Mouse (Mus musculus): Measurements from ENCODE around the gene Ncaph2. TPM values are rescaled to one million over a fixed set of nuclear protein-coding genes. Genes with fewer than 3 reads are reported as not detected.

Ncaph2 gene
- polyA plus RNA-seq, 1 experiment from 2014 or later = 151 TPM

- Histone ChIP-seq H3K27me3 (no peaks in the 10 kb centered on the region), H3K4me1 (no peaks in the 10 kb centered on the region), H3K9ac (no peak overlapping the region), H3K9me3 (replicated peaks) (no peaks in the 10 kb centered on the region), H3K4me2 (replicated peaks) (no peak overlapping the region), H3K4me3 (no peak overlapping the region), H3K27ac (no peak overlapping the region), H3K36me3 (no peaks in the 10 kb centered on the region)
- no peak for ATAC-seq (ENCODE audit: low FRiP score)
- 81% methylated on average over 2 of the region's 2 CpGs for WGBS
Measured at GRCm38 (mm10) chr15:89398146-89398545, 42.6 kb downstream of the Ncaph2 start.

GRCm38 (mm10) chr15:89399716-89400115, 44.2 kb downstream of the Ncaph2 start:
- Histone ChIP-seq H3K9me3 (replicated peaks) (no peaks in the 10 kb centered on the region), H3K4me2 (replicated peaks) (no peak overlapping the region), H3K4me1 (no peaks in the 10 kb centered on the region), H3K9ac (no peak overlapping the region), H3K27me3 (no peaks in the 10 kb centered on the region), H3K36me3 (no peaks in the 10 kb centered on the region), H3K27ac (no peak overlapping the region), H3K4me3 (no peak overlapping the region)
- WGBS = 70% methylated on average over 1 of the region's 1 CpGs
- ATAC-seq (ENCODE audit: low FRiP score) = no peak

- Histone ChIP-seq H3K27me3 (no peaks in the 10 kb centered on the region), H3K9me3 (replicated peaks) (no peaks in the 10 kb centered on the region), H3K4me1 (no peaks in the 10 kb centered on the region), H3K9ac (no peak overlapping the region), H3K27ac (no peak overlapping the region), H3K36me3 (no peaks in the 10 kb centered on the region), H3K4me3 (no peak overlapping the region), H3K4me2 (replicated peaks) (no peak overlapping the region)
- ATAC-seq (ENCODE audit: low FRiP score) = no peak
- 79% methylated on average over 1 of the region's 1 CpGs for WGBS
Measured at GRCm38 (mm10) chr15:89402471-89402870, 47.0 kb downstream of the Ncaph2 start.

- 84% methylated on average over 10 of the region's 10 CpGs for WGBS
- Histone ChIP-seq H3K27ac (no peak overlapping the region), H3K4me1 (no peaks in the 10 kb centered on the region), H3K4me2 (replicated peaks) (no peak overlapping the region), H3K27me3 (no peaks in the 10 kb centered on the region), H3K9me3 (replicated peaks) (peaks cover 14% of the 10 kb centered on the region; the same call in 1 of the 2 replicates), H3K9ac (no peak overlapping the region), H3K36me3 (no peaks in the 10 kb centered on the region), H3K4me3 (no peak overlapping the region)
- ATAC-seq (ENCODE audit: low FRiP score) = no peak
Measured at GRCm38 (mm10) chr15:89404831-89405623, 49.5 kb downstream of the Ncaph2 start.

- Histone ChIP-seq H3K27me3 (no peaks in the 10 kb centered on the region), H3K4me2 (replicated peaks) (no peak overlapping the region), H3K4me3 (no peak overlapping the region), H3K27ac (no peak overlapping the region), H3K36me3 (no peaks in the 10 kb centered on the region), H3K4me1 (no peaks in the 10 kb centered on the region), H3K9ac (no peak overlapping the region), H3K9me3 (replicated peaks) (peaks cover 14% of the 10 kb centered on the region; the same call in 1 of the 2 replicates)
- ATAC-seq (ENCODE audit: low FRiP score) = no peak
Measured at GRCm38 (mm10) chr15:89406691-89407090, 51.2 kb downstream of the Ncaph2 start.

- no peak within 1 kb of the TSS for H3K4me3 ChIP-seq
- ATAC-seq (ENCODE audit: low FRiP score) = no peak
- 85% methylated on average over 24 of the region's 24 CpGs for WGBS
- no peak within 1 kb of the TSS for H3K9ac ChIP-seq
- H3K4me1 ChIP-seq = no peaks in the 10 kb centered on the region
- H3K4me2 ChIP-seq (replicated peaks) = no peak within 1 kb of the TSS
- H3K27ac ChIP-seq = no peak within 1 kb of the TSS
- peaks cover 14% of the 10 kb centered on the region; the same call in 1 of the 2 replicates for H3K9me3 ChIP-seq (replicated peaks)
- H3K27me3 ChIP-seq = no peaks in the 10 kb centered on the region
- no peaks in the 10 kb centered on the region for H3K36me3 ChIP-seq
Measured at GRCm38 (mm10) chr15:89410118-89410517, 54.6 kb downstream of the Ncaph2 start, which contains the start of gene Syce3. Syce3 (minus strand) TSS chr15:89410503.

GRCm38 (mm10) chr15:89415282-89415681, 59.8 kb downstream of the Ncaph2 start:
- H3K27ac ChIP-seq = no peak overlapping the region
- no peak overlapping the region for H3K9ac ChIP-seq
- peaks cover 35% of the 10 kb centered on the region for H3K36me3 ChIP-seq
- H3K4me3 ChIP-seq = no peak overlapping the region
- no peaks in the 10 kb centered on the region for H3K27me3 ChIP-seq
- ATAC-seq (ENCODE audit: low FRiP score) = no peak
- H3K4me1 ChIP-seq = no peaks in the 10 kb centered on the region
- WGBS = 88% methylated on average over 8 of the region's 8 CpGs
- H3K9me3 ChIP-seq (replicated peaks) = no peaks in the 10 kb centered on the region
- no peak overlapping the region for H3K4me2 ChIP-seq (replicated peaks)

- peaks cover 68% of the 10 kb centered on the region for H3K36me3 ChIP-seq
- H3K27me3 ChIP-seq = no peaks in the 10 kb centered on the region
- no peak overlapping the region for H3K9ac ChIP-seq
- H3K4me2 ChIP-seq (replicated peaks) = no peak overlapping the region
- no peak overlapping the region for H3K27ac ChIP-seq
- no peak for ATAC-seq (ENCODE audit: low FRiP score)
- 94% methylated on average over 9 of the region's 9 CpGs for whole genome bisulfite sequencing
- H3K9me3 ChIP-seq (replicated peaks) = no peaks in the 10 kb centered on the region
- H3K4me3 ChIP-seq = no peak overlapping the region
- H3K4me1 ChIP-seq = peaks cover 7% of the 10 kb centered on the region
Measured at GRCm38 (mm10) chr15:89421938-89422337, 66.4 kb downstream of the Ncaph2 start.

Small RNA genes within 50 kb of the gene (microRNA-seq; reads per million reads assigned to microRNA genes)
- gene Mir6959 = not detected

Other genes with a start within 250 kb of the Ncaph2 start
- gene Tubgcp6, start 232.6 kb upstream of the Ncaph2 start, polyA plus RNA-seq (2016; fragmentation: Nextera tagmentation; extraction: Ambion mirVana) = 22.3 and 22.8 TPM in 2 replicates
- 18.8 and 22.0 TPM in 2 replicates for gene Hdac10, start 227.0 kb upstream of the Ncaph2 start, polyA plus RNA-seq (2016; fragmentation: Nextera tagmentation; extraction: Ambion mirVana)
- gene Mapk12, start 215.0 kb upstream of the Ncaph2 start, polyA plus RNA-seq (2016; fragmentation: Nextera tagmentation; extraction: Ambion mirVana) = 10.0 and 11.4 TPM in 2 replicates
- 39.0 and 41.9 TPM in 2 replicates for gene Mapk11, start 206.1 kb upstream of the Ncaph2 start, polyA plus RNA-seq (2016; fragmentation: Nextera tagmentation; extraction: Ambion mirVana)
- gene Plxnb2, start 174.9 kb upstream of the Ncaph2 start, polyA plus RNA-seq (2016; fragmentation: Nextera tagmentation; extraction: Ambion mirVana) = 167 and 169 TPM in 2 replicates
- 54.6 and 57.7 TPM in 2 replicates for gene Dennd6b, start 159.2 kb upstream of the Ncaph2 start, polyA plus RNA-seq (2016; fragmentation: Nextera tagmentation; extraction: Ambion mirVana)
- gene Ppp6r2, start 144.2 kb upstream of the Ncaph2 start, polyA plus RNA-seq (2016; fragmentation: Nextera tagmentation; extraction: Ambion mirVana) = 62.3 and 65.2 TPM in 2 replicates
- gene Sbf1, start 40.4 kb upstream of the Ncaph2 start, polyA plus RNA-seq (2016; fragmentation: Nextera tagmentation; extraction: Ambion mirVana) = 81.1 and 95.5 TPM in 2 replicates
- gene Adm2, start 33.0 kb upstream of the Ncaph2 start, polyA plus RNA-seq (2016; fragmentation: Nextera tagmentation; extraction: Ambion mirVana) = not detected in 2 replicates
- not detected in 2 replicates for gene Miox, start 21.3 kb upstream of the Ncaph2 start, polyA plus RNA-seq (2016; fragmentation: Nextera tagmentation; extraction: Ambion mirVana)
- 42.5 and 47.3 TPM in 2 replicates for gene Lmf2, start 60 bp upstream of the Ncaph2 start, polyA plus RNA-seq (2016; fragmentation: Nextera tagmentation; extraction: Ambion mirVana)
- gene Sco2, start 18.1 kb downstream of the Ncaph2 start, polyA plus RNA-seq (2016; fragmentation: Nextera tagmentation; extraction: Ambion mirVana) = 4.9 and 6.5 TPM in 2 replicates
- gene Tymp, start 21.3 kb downstream of the Ncaph2 start, polyA plus RNA-seq (2016; fragmentation: Nextera tagmentation; extraction: Ambion mirVana) = 1.4 and 1.6 TPM in 2 replicates
- gene Odf3b, start 23.6 kb downstream of the Ncaph2 start, polyA plus RNA-seq (2016; fragmentation: Nextera tagmentation; extraction: Ambion mirVana) = 2.6 and 3.2 TPM in 2 replicates
- gene Klhdc7b, start 29.2 kb downstream of the Ncaph2 start, polyA plus RNA-seq (2016; fragmentation: Nextera tagmentation; extraction: Ambion mirVana) = not detected in 2 replicates
- not detected in 2 replicates for gene Syce3, start 54.8 kb downstream of the Ncaph2 start, polyA plus RNA-seq (2016; fragmentation: Nextera tagmentation; extraction: Ambion mirVana)
- 1.2 TPM in 2 replicates for gene Cpt1b, start 70.1 kb downstream of the Ncaph2 start, polyA plus RNA-seq (2016; fragmentation: Nextera tagmentation; extraction: Ambion mirVana)
- 4.1 and 4.6 TPM in 2 replicates for gene C730034F03Rik, start 73.9 kb downstream of the Ncaph2 start, polyA plus RNA-seq (2016; fragmentation: Nextera tagmentation; extraction: Ambion mirVana)
- not detected in 2 replicates for gene Gm44502, start 74.0 kb downstream of the Ncaph2 start, polyA plus RNA-seq (2016; fragmentation: Nextera tagmentation; extraction: Ambion mirVana)
- gene Chkb, start 74.2 kb downstream of the Ncaph2 start, polyA plus RNA-seq (2016; fragmentation: Nextera tagmentation; extraction: Ambion mirVana) = 67.4 and 72.0 TPM in 2 replicates
- gene Mapk8ip2, start 98.2 kb downstream of the Ncaph2 start, polyA plus RNA-seq (2016; fragmentation: Nextera tagmentation; extraction: Ambion mirVana) = 53.3 and 56.7 TPM in 2 replicates
- 19.5 and 19.8 TPM in 2 replicates for gene Arsa, start 121.7 kb downstream of the Ncaph2 start, polyA plus RNA-seq (2016; fragmentation: Nextera tagmentation; extraction: Ambion mirVana)
- gene Shank3, start 143.9 kb downstream of the Ncaph2 start, polyA plus RNA-seq (2016; fragmentation: Nextera tagmentation; extraction: Ambion mirVana) = 7.5 and 8.1 TPM in 2 replicates
- 1.2 and 1.3 TPM in 2 replicates for gene Acr, start 212.6 kb downstream of the Ncaph2 start, polyA plus RNA-seq (2016; fragmentation: Nextera tagmentation; extraction: Ambion mirVana)
- gene Rabl2, start 236.2 kb downstream of the Ncaph2 start, polyA plus RNA-seq (2016; fragmentation: Nextera tagmentation; extraction: Ambion mirVana) = 61.3 and 71.5 TPM in 2 replicates

Measured in hindbrain, embryonic 12.5 days (tissue).